Mouse (Mus musculus) cortical plate, adult 2 months (tissue): ENCODE data around the gene Dmrt1.

Experiments used
- CTCF ChIP-seq: fragments of 200-500 bp; IDR thresholded peaks from 2 replicates; pipeline ENCODE4 v1.5.1; 2011; ENCODE audit warnings: mild to moderate bottlenecking, control low read depth, low read length; ENCODE audit not compliant: insufficient read depth; ENCODE audit errors: extremely low read depth
- POLR2A ChIP-seq: fragments of 200-500 bp; IDR thresholded peaks from 2 replicates; pipeline ENCODE4 v1.6.1; 2011; ENCODE audit warnings: mild to moderate bottlenecking, low read length, control low read depth; ENCODE audit not compliant: insufficient read depth; ENCODE audit errors: extremely low read depth

GRCm38 (mm10) chr19:25460760-25461159 lies 44.7 kb upstream of the Dmrt1 start:
- TF ChIP-seq CTCF (no peak), POLR2A (no peak)
